Mouse (Mus musculus) heart, embryonic 10.5 days (tissue): Measurements from ENCODE around the gene Pigp. TPM values are rescaled to one million over a fixed set of nuclear protein-coding genes. Genes with fewer than 3 reads are reported as not detected.

ENCODE experiments used
- DNase-seq: peaks from one replicate; pipeline ENCODE4 v3.0.0-alpha.2; 2017; ENCODE audit warnings: low spot score
- H3K27ac ChIP-seq: fragments of 300-500 bp; sonication (generic); 2 replicates; pipeline ENCODE4 v1.5.1; 2016; ENCODE audit warnings: mild to moderate bottlenecking
- H3K27me3 ChIP-seq: fragments of 300-500 bp; sonication (generic); 2 replicates; pipeline ENCODE4 v1.6.1; 2016; ENCODE audit warnings: mild to moderate bottlenecking; ENCODE audit not compliant: poor library complexity, insufficient read depth, severe bottlenecking
- H3K36me3 ChIP-seq: fragments of 300-500 bp; sonication (generic); 2 replicates; pipeline ENCODE4 v1.6.1; 2016; ENCODE audit warnings: mild to moderate bottlenecking, moderate library complexity
- H3K4me1 ChIP-seq: fragments of 300-500 bp; sonication (generic); 2 replicates; pipeline ENCODE4 v1.6.1; 2016; ENCODE audit warnings: mild to moderate bottlenecking
- H3K4me3 ChIP-seq: fragments of 300-500 bp; sonication (generic); 2 replicates; pipeline ENCODE4 v1.5.1; 2016; ENCODE audit warnings: mild to moderate bottlenecking, moderate library complexity
- H3K9me3 ChIP-seq: fragments of 300-500 bp; sonication (generic); 2 replicates; pipeline ENCODE4 v1.6.1; 2016; ENCODE audit warnings: mild to moderate bottlenecking, moderate library complexity
- WGBS: fragments of 180-500 bp; shearing (Covaris S2); methylation state at CpG from one replicate; pipeline ENCODE4 v1.1.7; 2016; 5-methylcytosine and 5-hydroxymethylcytosine counted together
- polyA plus RNA-seq: library from polyadenylated mRNA; unstranded; fragments of >200 nt; fragmentation: Nextera tagmentation; extraction: Ambion mirVana; gene quantifications from 2 replicates; pipeline ENCODE4 v1.2.1, GENCODE M21; 2016

Pigp gene
- polyA plus RNA-seq, 1 experiment from 2014 or later: 95.2 TPM

- no peaks in the 10 kb centered on the region for H3K9me3 ChIP-seq
- no peak overlapping the region for H3K27ac ChIP-seq
- WGBS: 56% methylated on average over 1 of the region's 1 CpGs
- no peaks in the 10 kb centered on the region for H3K27me3 ChIP-seq
- H3K4me1 ChIP-seq: peaks cover 22% of the 10 kb centered on the region
- DNase-seq: no peak
- H3K36me3 ChIP-seq: no peaks in the 10 kb centered on the region
- H3K4me3 ChIP-seq: no peak overlapping the region
Measured at GRCm38 (mm10) chr16:94379386-94379785, 7.7 kb upstream of the Pigp start.

- Histone ChIP-seq H3K4me1 (peaks cover 17% of the 10 kb centered on the region), H3K27ac (peak overlapping the region; percentile 99), H3K9me3 (no peaks in the 10 kb centered on the region), H3K27me3 (no peaks in the 10 kb centered on the region), H3K4me3 (peak overlapping the region; percentile 89), H3K36me3 (0 out of 2 replicates have a peak, but pooled peaks cover 4% of the 10 kb centered on the region)
- WGBS: under 1% methylated on average over 43 of the region's 43 CpGs
- DNase-seq: peak; percentile 92
Measured at GRCm38 (mm10) chr16:94370915-94371300, 734 bp downstream of the Pigp start.

GRCm38 (mm10) chr16:94370173-94370914 lies 1.3 kb downstream of the Pigp start, which contains the start of gene Ttc3:
Gene Ttc3 (plus strand): TSS chr16:94370618.
- Histone ChIP-seq H3K27ac (peak within 1 kb of the TSS; percentile 99), H3K36me3 (0 out of 2 replicates have a peak, but pooled peaks cover 4% of the 10 kb centered on the region), H3K4me1 (peaks cover 17% of the 10 kb centered on the region), H3K4me3 (peak within 1 kb of the TSS; percentile 89), H3K27me3 (no peaks in the 10 kb centered on the region), H3K9me3 (no peaks in the 10 kb centered on the region)
- DNase-seq: peak; percentile 96
- WGBS: under 1% methylated on average over 78 of the region's 79 CpGs

GRCm38 (mm10) chr16:94369596-94370172 lies 2.0 kb downstream of the Pigp start:
- 0 out of 2 replicates have a peak, but pooled peaks cover 4% of the 10 kb centered on the region for H3K36me3 ChIP-seq
- peaks cover 17% of the 10 kb centered on the region for H3K4me1 ChIP-seq
- H3K27ac ChIP-seq: peak overlapping the region; percentile 99
- WGBS: 12% methylated on average over 6 of the region's 6 CpGs
- peak overlapping the region; percentile 89 for H3K4me3 ChIP-seq
- DNase-seq: no peak
- no peaks in the 10 kb centered on the region for H3K9me3 ChIP-seq
- no peaks in the 10 kb centered on the region for H3K27me3 ChIP-seq

GRCm38 (mm10) chr16:94365435-94365834 lies 6.2 kb downstream of the Pigp start:
- peaks cover 10% of the 10 kb centered on the region for H3K36me3 ChIP-seq
- H3K9me3 ChIP-seq: no peaks in the 10 kb centered on the region
- H3K27me3 ChIP-seq: no peaks in the 10 kb centered on the region
- H3K4me3 ChIP-seq: no peak overlapping the region
- H3K27ac ChIP-seq: no peak overlapping the region
- H3K4me1 ChIP-seq: peaks cover 23% of the 10 kb centered on the region
- no peak for DNase-seq
- 93% methylated on average over 3 of the region's 3 CpGs for WGBS

GRCm38 (mm10) chr16:94363814-94364213 lies 7.8 kb downstream of the Pigp start:
- H3K27ac ChIP-seq: no peak overlapping the region
- no peak for DNase-seq
- H3K27me3 ChIP-seq: no peaks in the 10 kb centered on the region
- H3K4me1 ChIP-seq: peaks cover 16% of the 10 kb centered on the region; the same call in 1 of the 2 replicates
- H3K9me3 ChIP-seq: no peaks in the 10 kb centered on the region
- WGBS: 84% methylated on average over 4 of the region's 4 CpGs
- peaks cover 10% of the 10 kb centered on the region for H3K36me3 ChIP-seq
- no peak overlapping the region for H3K4me3 ChIP-seq

GRCm38 (mm10) chr16:94362174-94362873 lies 9.3 kb downstream of the Pigp start:
- H3K9me3 ChIP-seq: no peaks in the 10 kb centered on the region
- 34% methylated on average over 10 of the region's 10 CpGs for WGBS
- peak overlapping the region; percentile 13; the same call in 1 of the 2 replicates for H3K27ac ChIP-seq
- H3K36me3 ChIP-seq: peaks cover 10% of the 10 kb centered on the region
- peaks cover 24% of the 10 kb centered on the region; the same call in 1 of the 2 replicates for H3K4me1 ChIP-seq
- no peaks in the 10 kb centered on the region for H3K27me3 ChIP-seq
- H3K4me3 ChIP-seq: no peak overlapping the region
- peak; percentile 90 for DNase-seq

- no peak for DNase-seq
- Histone ChIP-seq H3K4me1 (peaks cover 29% of the 10 kb centered on the region; the same call in 1 of the 2 replicates), H3K27ac (no peak overlapping the region), H3K9me3 (no peaks in the 10 kb centered on the region), H3K4me3 (no peak overlapping the region), H3K27me3 (no peaks in the 10 kb centered on the region), H3K36me3 (peaks cover 6% of the 10 kb centered on the region)
- 85% methylated on average over 13 of the region's 13 CpGs for WGBS
Measured at GRCm38 (mm10) chr16:94360578-94361350, 10.9 kb downstream of the Pigp start.

GRCm38 (mm10) chr16:94358091-94358490 lies 13.6 kb downstream of the Pigp start:
- DNase-seq: no peak
- no peaks in the 10 kb centered on the region for H3K36me3 ChIP-seq
- no peaks in the 10 kb centered on the region for H3K9me3 ChIP-seq
- peaks cover 34% of the 10 kb centered on the region; the same call in 1 of the 2 replicates for H3K4me1 ChIP-seq
- no peak overlapping the region for H3K4me3 ChIP-seq
- WGBS: 75% methylated on average over 3 of the region's 3 CpGs
- no peak overlapping the region for H3K27ac ChIP-seq
- no peaks in the 10 kb centered on the region for H3K27me3 ChIP-seq

- WGBS: 71% methylated on average over 11 of the region's 11 CpGs
- Histone ChIP-seq H3K4me3 (no peak overlapping the region), H3K9me3 (no peaks in the 10 kb centered on the region), H3K4me1 (peaks cover 28% of the 10 kb centered on the region; the same call in 1 of the 2 replicates), H3K27ac (no peak overlapping the region), H3K36me3 (no peaks in the 10 kb centered on the region), H3K27me3 (no peaks in the 10 kb centered on the region)
- no peak for DNase-seq
Measured at GRCm38 (mm10) chr16:94356776-94357494, 14.7 kb downstream of the Pigp start.

- Histone ChIP-seq H3K36me3 (no peaks in the 10 kb centered on the region), H3K27me3 (0 out of 2 replicates have a peak, but pooled peaks cover under 1% of the 10 kb centered on the region), H3K4me1 (peaks cover 26% of the 10 kb centered on the region; the same call in 1 of the 2 replicates), H3K9me3 (no peaks in the 10 kb centered on the region), H3K4me3 (no peak overlapping the region), H3K27ac (no peak overlapping the region)
- 39% methylated on average over 7 of the region's 7 CpGs for WGBS
- DNase-seq: no peak
Measured at GRCm38 (mm10) chr16:94356046-94356445, 15.6 kb downstream of the Pigp start.
